Mouse (Mus musculus): ENCODE results near the gene Syngr1. TPM values are rescaled to one million over a fixed set of nuclear protein-coding genes. Genes with fewer than 3 reads are reported as not detected.

The Syngr1 gene
- polyA plus RNA-seq, 1 experiment from 2014 or later, result 11.2 TPM

DNA sequence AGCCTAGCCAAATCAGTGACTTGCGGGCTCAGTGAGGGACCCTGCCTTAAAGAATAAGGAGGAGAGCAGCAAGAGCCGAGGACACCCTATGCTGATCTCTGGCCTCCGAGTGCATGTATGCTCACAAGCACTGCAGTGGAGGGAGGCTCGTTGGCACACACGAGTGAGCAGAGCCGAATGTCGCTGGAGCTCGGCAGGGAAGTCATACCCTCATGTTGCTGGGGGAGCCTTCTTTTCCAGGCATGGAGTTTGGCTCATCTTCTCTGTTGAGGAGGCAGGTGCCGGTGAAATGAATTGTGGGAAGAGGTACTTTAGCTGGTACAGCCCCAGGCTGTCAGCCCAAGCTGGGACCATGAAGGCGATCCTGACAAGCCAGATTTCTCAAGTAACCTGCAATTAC is 5.3 kb downstream of the Syngr1 start:
- no peak overlapping the region for H3K4me2 ChIP-seq
- no peak for ATAC-seq (replicated peaks; ENCODE audit: low FRiP score)
- H3K36me3 ChIP-seq, result no peaks in the 10 kb centered on the region
- no peak overlapping the region for H3K27ac ChIP-seq
- H3K9ac ChIP-seq, result no peak overlapping the region
- no peaks in the 10 kb centered on the region for H3K9me3 ChIP-seq (replicated peaks)
- H3K27me3 ChIP-seq, result peaks cover 74% of the 10 kb centered on the region
- no peak overlapping the region for H3K4me3 ChIP-seq (replicated peaks)
- WGBS, result 61% methylated on average over 10 of the region's 10 CpGs
- peaks cover 40% of the 10 kb centered on the region for H3K4me1 ChIP-seq

DNA sequence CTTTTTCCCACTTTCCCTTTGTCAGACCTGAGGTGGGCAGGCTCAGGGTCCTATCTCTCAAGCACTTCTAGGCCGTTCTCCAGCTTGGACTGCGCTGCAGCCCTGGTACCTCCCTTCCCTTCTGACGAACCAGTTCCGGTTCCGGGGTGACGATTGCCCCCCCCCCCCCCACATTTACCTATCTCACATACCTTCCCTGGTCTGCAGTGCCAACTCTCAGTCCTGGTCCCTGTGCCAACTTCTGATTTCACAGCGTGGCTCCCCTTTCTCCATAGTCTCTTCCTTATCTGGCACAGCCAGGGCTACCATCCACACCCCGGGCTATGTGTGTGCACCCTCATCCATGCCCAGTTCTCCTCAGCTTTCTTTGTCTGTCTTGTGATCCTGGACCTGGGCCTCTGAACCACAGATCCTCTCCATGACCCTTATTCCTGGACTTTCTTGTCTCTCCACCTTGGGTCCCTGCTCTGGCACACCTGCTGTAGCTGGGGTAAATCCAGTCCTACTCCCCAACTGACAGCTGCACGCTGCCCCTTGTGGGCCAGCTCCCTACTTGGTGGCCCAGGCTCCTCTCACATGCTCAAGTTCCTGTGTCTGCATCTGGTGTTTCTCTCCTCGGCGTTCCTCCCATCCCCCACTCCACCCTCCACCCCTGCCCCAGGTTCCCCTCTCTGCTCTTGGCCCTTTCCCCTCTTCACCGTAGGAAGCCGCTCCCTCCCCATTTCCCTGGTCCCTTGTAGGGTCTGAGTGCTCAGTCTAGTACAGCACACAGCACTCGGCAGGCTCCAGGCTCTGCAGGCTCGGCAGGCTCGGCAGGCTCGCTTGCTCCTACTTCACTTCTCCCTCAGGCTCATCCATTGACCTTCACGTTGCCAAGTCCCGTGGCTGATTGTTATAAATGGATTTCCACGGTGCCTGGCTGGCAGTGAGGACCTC is 6.1 kb downstream of the Syngr1 start:
- peak; percentile 70 for ATAC-seq (replicated peaks; ENCODE audit: low FRiP score)
- peak overlapping the region; percentile 20; the same call in 1 of the 2 replicates for H3K4me2 ChIP-seq
- H3K9me3 ChIP-seq (replicated peaks), result no peaks in the 10 kb centered on the region
- no peak overlapping the region for H3K9ac ChIP-seq
- H3K27ac ChIP-seq, result no peak overlapping the region
- no peaks in the 10 kb centered on the region for H3K36me3 ChIP-seq
- peaks cover 66% of the 10 kb centered on the region for H3K27me3 ChIP-seq
- peaks cover 33% of the 10 kb centered on the region for H3K4me1 ChIP-seq
- 22% methylated on average over 19 of the region's 20 CpGs for WGBS
- no peak overlapping the region for H3K4me3 ChIP-seq (replicated peaks)

DNA sequence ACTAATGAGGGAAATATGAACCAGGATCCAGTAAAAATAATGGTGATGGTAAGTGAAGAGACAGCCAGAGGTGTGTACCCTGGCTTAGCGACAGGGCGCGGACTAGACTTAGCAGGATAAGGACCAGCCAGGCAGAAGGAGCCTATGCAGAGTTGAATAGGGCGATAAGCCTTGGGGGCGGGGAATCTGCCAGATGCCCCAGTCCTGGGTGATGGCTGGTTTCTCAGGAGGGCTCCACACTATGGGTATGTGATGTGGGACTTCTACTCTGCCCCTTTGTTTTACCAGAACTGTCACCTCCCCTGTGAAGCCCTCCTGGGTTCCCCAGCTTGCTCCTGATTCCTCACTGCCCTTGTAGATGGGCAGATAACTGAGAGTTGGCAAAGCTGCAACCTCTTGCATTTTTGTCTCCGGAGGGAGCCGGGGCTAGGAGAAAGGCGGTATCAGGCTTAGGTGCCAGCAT is 6.9 kb downstream of the Syngr1 start:
- Histone ChIP-seq H3K4me2 (no peak overlapping the region), H3K4me3 (replicated peaks) (no peak overlapping the region), H3K9me3 (replicated peaks) (no peaks in the 10 kb centered on the region), H3K4me1 (peaks cover 30% of the 10 kb centered on the region), H3K36me3 (no peaks in the 10 kb centered on the region), H3K9ac (no peak overlapping the region), H3K27ac (no peak overlapping the region), H3K27me3 (peaks cover 58% of the 10 kb centered on the region)
- WGBS, result 39% methylated on average over 8 of the region's 8 CpGs
- ATAC-seq (replicated peaks; ENCODE audit: low FRiP score), result no peak; the same call in 1 of the 2 replicates

DNA sequence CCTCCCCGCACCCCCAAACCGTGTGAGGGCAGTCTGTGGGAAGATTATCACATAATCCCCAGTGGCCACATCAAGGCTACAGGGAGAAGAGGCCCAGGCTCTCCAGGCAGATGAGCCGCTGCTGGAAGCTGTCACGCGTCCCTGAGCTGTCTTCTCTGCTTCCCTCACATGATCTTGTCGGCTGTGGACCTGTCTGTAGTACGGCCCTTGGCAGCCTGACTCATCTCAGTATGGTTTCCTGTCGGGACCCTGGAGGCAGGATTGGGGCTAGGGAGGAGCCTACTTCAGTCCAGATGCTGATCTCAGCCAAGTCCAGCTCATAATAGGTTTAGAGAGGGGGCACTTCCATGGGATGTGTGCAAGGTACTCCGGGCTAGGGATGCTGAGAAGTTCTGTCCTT is 7.7 kb downstream of the Syngr1 start:
- Histone ChIP-seq H3K27ac (no peak overlapping the region), H3K9me3 (replicated peaks) (no peaks in the 10 kb centered on the region), H3K4me1 (peaks cover 30% of the 10 kb centered on the region), H3K9ac (no peak overlapping the region), H3K27me3 (peaks cover 52% of the 10 kb centered on the region), H3K36me3 (no peaks in the 10 kb centered on the region), H3K4me3 (replicated peaks) (no peak overlapping the region), H3K4me2 (no peak overlapping the region)
- ATAC-seq (replicated peaks; ENCODE audit: low FRiP score), result no peak
- WGBS, result 45% methylated on average over 9 of the region's 9 CpGs

DNA sequence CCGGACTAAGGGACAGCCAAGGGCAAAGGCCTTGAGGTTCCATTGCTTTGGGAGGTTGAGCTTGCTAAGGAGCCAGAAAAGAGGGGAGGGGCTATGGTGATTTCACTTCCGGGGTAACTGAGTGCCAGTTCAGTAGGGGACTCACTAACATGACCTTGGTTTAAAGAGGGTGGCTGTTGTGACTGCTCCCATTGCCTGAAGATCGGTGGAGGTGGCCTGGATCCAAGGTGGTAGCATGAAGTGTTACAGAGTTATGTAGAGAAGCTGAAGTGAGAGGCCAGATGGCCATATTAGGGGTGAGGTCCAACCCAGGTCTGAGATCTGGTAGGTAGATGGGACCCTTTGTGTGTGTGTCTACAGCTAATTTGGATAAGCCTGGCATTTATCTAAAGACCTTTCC is 8.3 kb downstream of the Syngr1 start:
- Histone ChIP-seq H3K9ac (no peak overlapping the region), H3K9me3 (replicated peaks) (no peaks in the 10 kb centered on the region), H3K36me3 (no peaks in the 10 kb centered on the region), H3K27me3 (peaks cover 46% of the 10 kb centered on the region), H3K27ac (no peak overlapping the region), H3K4me1 (peaks cover 30% of the 10 kb centered on the region), H3K4me3 (replicated peaks) (no peak overlapping the region), H3K4me2 (no peak overlapping the region)
- ATAC-seq (replicated peaks; ENCODE audit: low FRiP score), result no peak
- WGBS, result 70% methylated on average over 3 of the region's 3 CpGs

DNA sequence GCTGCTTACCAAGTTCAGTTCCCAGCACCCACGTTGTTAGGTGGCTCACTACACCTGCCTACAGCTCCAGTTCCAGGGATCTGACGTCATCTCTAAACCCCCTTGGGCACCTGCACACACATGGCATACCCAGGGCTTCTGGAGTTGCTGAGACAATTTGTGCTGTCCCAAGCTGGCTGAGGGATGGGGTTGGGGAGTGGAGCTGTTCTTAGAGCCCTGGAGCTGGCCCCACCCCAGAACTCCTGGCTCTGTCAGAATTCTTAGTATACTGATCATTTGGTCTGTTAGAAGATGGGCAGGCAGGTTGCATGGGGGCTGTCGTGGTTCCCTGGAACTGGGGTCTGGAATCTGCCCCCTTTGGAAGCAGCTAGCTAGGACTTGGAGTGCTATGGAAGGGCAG is 9.1 kb downstream of the Syngr1 start:
- ATAC-seq (replicated peaks; ENCODE audit: low FRiP score), result no peak
- H3K4me2 ChIP-seq, result no peak overlapping the region
- no peak overlapping the region for H3K4me3 ChIP-seq (replicated peaks)
- no peak overlapping the region for H3K9ac ChIP-seq
- WGBS, result 76% methylated on average over 3 of the region's 3 CpGs
- H3K9me3 ChIP-seq (replicated peaks), result no peaks in the 10 kb centered on the region
- H3K4me1 ChIP-seq, result peaks cover 30% of the 10 kb centered on the region
- H3K36me3 ChIP-seq, result no peaks in the 10 kb centered on the region
- H3K27me3 ChIP-seq, result peaks cover 44% of the 10 kb centered on the region
- no peak overlapping the region for H3K27ac ChIP-seq

DNA sequence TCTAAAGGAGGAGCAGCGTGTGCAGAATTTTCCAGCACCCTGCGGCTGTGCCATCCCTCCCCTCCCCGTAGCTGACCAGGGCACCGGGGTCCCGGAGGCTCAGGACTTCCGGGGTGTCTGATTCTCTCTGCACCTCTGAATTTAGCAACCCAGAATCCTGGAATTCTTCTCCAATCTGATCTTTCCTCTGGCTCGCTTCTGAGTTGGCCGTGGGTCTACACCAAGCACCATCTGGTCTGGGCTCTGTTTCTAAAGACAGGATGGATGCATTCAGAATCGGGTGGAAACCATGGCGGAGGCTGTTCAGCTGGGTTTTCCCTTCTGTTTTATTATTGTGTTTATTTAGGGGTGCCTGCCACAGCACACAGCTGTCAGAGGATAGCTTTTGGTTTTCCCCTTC is 9.7 kb downstream of the Syngr1 start:
- Histone ChIP-seq H3K9ac (no peak overlapping the region), H3K27me3 (peaks cover 39% of the 10 kb centered on the region), H3K27ac (no peak overlapping the region), H3K36me3 (no peaks in the 10 kb centered on the region), H3K4me3 (replicated peaks) (no peak overlapping the region), H3K4me2 (no peak overlapping the region), H3K4me1 (peaks cover 30% of the 10 kb centered on the region), H3K9me3 (replicated peaks) (no peaks in the 10 kb centered on the region)
- no peak for ATAC-seq (replicated peaks; ENCODE audit: low FRiP score)
- WGBS, result 87% methylated on average over 10 of the region's 10 CpGs

DNA sequence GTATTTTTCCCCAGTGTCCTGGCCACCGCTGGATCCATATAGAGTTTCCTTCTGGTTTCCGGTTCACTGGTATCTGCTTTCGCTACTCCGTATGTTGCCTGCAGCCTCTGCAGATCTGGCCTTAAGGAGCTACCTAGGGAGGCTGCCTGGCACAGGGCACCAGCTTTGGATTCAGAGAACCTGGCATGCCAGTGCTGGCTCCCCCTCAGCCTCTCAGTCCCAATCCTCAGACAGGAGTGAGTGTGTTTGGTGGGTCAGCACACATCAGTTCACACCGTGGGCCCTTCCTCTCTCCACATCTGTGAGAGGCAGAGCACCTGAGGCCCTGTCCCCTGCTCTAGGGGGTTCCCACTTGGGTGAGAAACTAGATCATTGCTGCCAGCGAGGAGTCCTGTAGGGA is 10.4 kb downstream of the Syngr1 start:
- Histone ChIP-seq H3K4me3 (replicated peaks) (no peak overlapping the region), H3K36me3 (no peaks in the 10 kb centered on the region), H3K9ac (no peak overlapping the region), H3K27me3 (peaks cover 33% of the 10 kb centered on the region), H3K4me2 (no peak overlapping the region), H3K9me3 (replicated peaks) (no peaks in the 10 kb centered on the region), H3K4me1 (peaks cover 24% of the 10 kb centered on the region), H3K27ac (no peak overlapping the region)
- WGBS, result 59% methylated on average over 6 of the region's 6 CpGs
- no peak for ATAC-seq (replicated peaks; ENCODE audit: low FRiP score)

DNA sequence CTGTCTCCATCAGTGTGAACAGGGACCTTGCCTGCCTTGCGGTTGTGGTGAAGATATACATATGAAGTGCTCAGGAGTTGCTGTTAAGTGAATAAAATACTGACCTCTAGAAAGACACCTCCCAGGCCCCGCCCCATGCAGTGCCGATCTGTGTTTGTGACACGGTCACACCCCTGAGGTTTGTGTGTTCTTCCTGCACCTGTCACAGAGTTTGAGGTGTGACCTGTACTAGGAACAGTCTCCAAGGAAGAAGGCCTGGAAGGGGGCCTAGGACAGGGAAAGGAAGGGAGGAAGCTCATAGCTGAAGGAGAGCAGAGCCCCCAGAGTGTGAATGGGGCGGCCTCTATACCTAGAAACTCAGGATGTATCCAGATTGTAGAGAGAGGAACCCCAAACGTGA is 11.4 kb downstream of the Syngr1 start:
- H3K4me2 ChIP-seq, result no peak overlapping the region
- no peaks in the 10 kb centered on the region for H3K9me3 ChIP-seq (replicated peaks)
- H3K36me3 ChIP-seq, result no peaks in the 10 kb centered on the region
- H3K4me3 ChIP-seq (replicated peaks), result no peak overlapping the region
- H3K9ac ChIP-seq, result no peak overlapping the region
- H3K27me3 ChIP-seq, result peaks cover 28% of the 10 kb centered on the region
- no peak for ATAC-seq (replicated peaks; ENCODE audit: low FRiP score)
- H3K27ac ChIP-seq, result no peak overlapping the region
- peaks cover 14% of the 10 kb centered on the region for H3K4me1 ChIP-seq
- 84% methylated on average over 6 of the region's 6 CpGs for WGBS

DNA sequence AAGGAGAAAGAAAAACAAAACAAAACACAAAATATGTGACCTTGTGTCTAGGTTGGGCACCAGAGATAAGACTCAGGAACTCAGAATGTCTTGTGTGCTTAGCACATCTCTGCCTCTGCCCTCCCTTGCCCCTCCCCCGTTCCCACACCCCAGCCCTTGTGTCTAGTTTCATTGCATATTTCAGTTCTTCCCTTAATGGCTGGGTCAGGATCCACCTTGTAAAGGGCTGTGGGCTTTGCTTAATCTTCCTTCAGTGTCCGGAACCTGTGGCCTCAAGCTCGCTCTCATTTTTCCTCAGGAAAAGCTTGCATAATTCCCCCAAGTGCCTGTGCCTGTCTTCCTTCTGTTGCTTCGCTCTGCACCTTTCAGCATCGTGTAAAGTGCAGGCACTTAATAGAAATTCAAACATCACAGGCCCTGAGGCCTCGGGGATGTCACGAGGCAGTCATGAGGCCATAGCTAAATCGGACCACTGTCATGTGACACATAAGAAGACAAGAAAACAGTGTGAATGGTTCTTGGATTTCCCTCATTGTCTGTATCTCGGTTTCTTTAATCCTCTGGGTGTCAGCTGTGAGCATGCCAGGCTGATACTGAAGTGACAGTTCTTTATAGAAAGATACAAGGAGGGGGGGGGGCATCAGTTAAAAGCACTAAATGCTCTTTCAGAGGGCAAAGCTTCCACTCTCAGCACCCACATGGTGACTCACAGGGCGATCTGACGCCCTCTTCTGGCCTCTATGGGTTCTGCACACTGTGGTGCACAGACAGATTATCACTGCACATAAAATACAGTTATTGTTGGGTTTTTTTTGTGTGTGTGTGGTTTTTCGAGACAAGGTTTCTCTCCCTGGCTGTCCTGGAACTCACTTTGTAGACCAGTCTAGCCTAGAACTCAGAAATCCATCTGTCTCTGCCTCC is 14.6 kb downstream of the Syngr1 start:
- Histone ChIP-seq H3K36me3 (no peaks in the 10 kb centered on the region), H3K9me3 (replicated peaks) (no peaks in the 10 kb centered on the region), H3K27me3 (peaks cover 1% of the 10 kb centered on the region; the same call in 1 of the 2 replicates), H3K27ac (no peak overlapping the region), H3K4me2 (no peak overlapping the region), H3K4me3 (replicated peaks) (no peak overlapping the region), H3K9ac (no peak overlapping the region), H3K4me1 (peaks cover 4% of the 10 kb centered on the region)
- ATAC-seq (replicated peaks; ENCODE audit: low FRiP score), result no peak
- WGBS, result 73% methylated on average over 12 of the region's 12 CpGs

DNA sequence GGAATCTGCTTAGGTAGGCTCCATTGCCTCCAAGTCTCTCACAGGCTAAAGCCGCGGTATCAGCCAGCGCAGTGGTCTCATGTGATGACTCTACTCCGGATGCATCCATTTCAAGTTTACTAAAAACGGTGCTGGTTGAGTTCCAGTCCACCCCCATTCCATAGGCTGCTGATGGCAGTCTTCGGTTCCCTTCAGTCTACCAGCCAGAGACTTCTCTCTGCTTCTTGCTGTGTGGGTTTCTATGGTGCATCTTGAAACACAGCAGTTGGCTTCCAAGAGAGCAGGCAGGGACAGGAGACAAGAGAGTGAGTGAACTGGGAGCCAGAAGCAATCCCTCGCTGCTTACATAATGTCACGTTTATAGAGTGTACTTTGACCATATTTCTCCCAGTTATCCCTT is 16.0 kb downstream of the Syngr1 start:
- Histone ChIP-seq H3K27me3 (no peaks in the 10 kb centered on the region), H3K36me3 (no peaks in the 10 kb centered on the region), H3K9me3 (replicated peaks) (no peaks in the 10 kb centered on the region), H3K4me1 (no peaks in the 10 kb centered on the region; the same call in 1 of the 2 replicates), H3K27ac (no peak overlapping the region), H3K4me3 (replicated peaks) (no peak overlapping the region), H3K9ac (no peak overlapping the region), H3K4me2 (no peak overlapping the region)
- no peak for ATAC-seq (replicated peaks; ENCODE audit: low FRiP score)
- whole genome bisulfite sequencing, result 88% methylated on average over 8 of the region's 8 CpGs

DNA sequence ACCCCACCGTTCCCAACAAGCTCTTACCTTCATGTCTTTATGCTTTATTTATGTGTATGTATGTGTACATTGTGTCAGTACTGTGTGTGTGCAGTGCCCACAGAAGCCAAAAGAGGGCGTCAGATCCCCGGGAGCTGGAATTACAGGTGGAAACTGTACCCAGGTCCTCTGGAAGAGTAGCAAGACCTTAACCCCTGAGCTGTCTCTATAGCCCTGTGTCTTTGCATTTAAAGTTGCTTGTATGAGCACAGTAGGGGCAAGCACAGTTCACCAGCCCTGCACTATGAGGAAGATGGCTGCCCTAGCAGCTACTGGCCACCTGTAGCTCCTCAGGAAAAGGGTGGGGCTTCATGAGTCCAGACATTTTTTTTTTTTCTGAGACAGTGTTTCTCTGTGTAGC is 16.4 kb downstream of the Syngr1 start:
- H3K4me1 ChIP-seq, result no peaks in the 10 kb centered on the region; the same call in 1 of the 2 replicates
- no peaks in the 10 kb centered on the region for H3K27me3 ChIP-seq
- no peak overlapping the region for H3K4me2 ChIP-seq
- H3K9me3 ChIP-seq (replicated peaks), result no peaks in the 10 kb centered on the region
- no peak for ATAC-seq (replicated peaks; ENCODE audit: low FRiP score)
- 87% methylated on average over 3 of the region's 3 CpGs for WGBS
- no peaks in the 10 kb centered on the region for H3K36me3 ChIP-seq
- no peak overlapping the region for H3K4me3 ChIP-seq (replicated peaks)
- H3K9ac ChIP-seq, result no peak overlapping the region
- H3K27ac ChIP-seq, result no peak overlapping the region

All from kidney, embryonic 15.5 days (tissue).